Mouse (Mus musculus) MEL (cell line): Measurements from ENCODE around the gene Exosc10.

ENCODE experiments used
- MAX ChIP-seq: IDR thresholded peaks from 2 replicates; pipeline ENCODE4 v1.6.1; 2011; ENCODE audit warnings: low read length, improper control_type of control experiment
- POLR2A ChIP-seq, 2 experiments: IDR thresholded peaks; 2 replicates each; pipeline ENCODE4 v1.6.1; 2011 to 2012; ENCODE audit warnings: low read length in 2 of 2, mild to moderate bottlenecking in 2 of 2, control low read depth in 1 of 2, improper control_type of control experiment in 1 of 2, low read depth in 1 of 2, moderate library complexity in 1 of 2; ENCODE audit not compliant: control insufficient read depth in 1 of 2, insufficient read depth in 1 of 2, poor library complexity in 1 of 2
- USF2 ChIP-seq, 2 experiments: IDR thresholded peaks; 2 replicates each; pipeline ENCODE4 v1.6.1; 2011 to 2012; ENCODE audit warnings: improper control_type of control experiment in 2 of 2, low read length in 2 of 2, borderline replicate concordance in 1 of 2, inconsistent platforms in 1 of 2, low read depth in 1 of 2, mild to moderate bottlenecking in 1 of 2; ENCODE audit not compliant: insufficient read depth in 1 of 2

DNA sequence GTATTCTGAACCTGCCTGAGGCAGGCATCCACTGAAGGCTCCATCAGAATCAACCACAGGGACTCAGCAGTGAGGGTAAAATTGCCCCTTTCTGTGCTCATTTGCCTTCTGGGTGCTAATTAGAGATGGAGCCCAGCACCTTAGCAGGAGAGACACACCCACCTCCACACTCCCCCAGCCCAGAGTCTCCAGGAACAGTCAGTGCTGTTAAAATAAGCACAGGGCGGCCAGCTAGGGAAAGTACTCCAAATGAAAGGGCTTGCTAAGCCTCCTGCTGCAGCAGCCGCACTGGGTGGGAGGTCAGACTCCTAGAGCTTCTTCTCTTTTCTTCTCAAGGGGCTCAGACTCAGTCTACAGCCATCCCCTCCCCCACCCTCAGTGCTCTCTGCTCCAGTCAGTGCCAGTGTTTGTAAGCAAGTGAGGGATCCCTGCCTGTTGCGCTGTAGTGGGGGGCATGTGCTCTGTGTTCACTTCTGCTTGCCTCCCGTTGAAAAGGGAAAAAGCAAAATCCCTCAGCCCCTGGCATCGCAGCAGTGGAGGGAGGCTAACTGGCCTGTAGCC, 39.9 kb upstream of the Exosc10 start:
- TF ChIP-seq USF2 (IDR thresholded peaks at IDR 0.05; ENCODE audit: borderline replicate concordance in 1 of 2, insufficient read depth in 1 of 2, low read depth in 1 of 2, low read length in 2 of 2) = no peak
- no peak for TF ChIP-seq MAX
- no peak for TF ChIP-seq POLR2A (IDR thresholded peaks at IDR 0.05; ENCODE audit: control insufficient read depth in 1 of 2, insufficient read depth in 1 of 2, low read depth in 1 of 2, low read length in 2 of 2, poor library complexity in 1 of 2)
